Mouse (Mus musculus) limb, embryonic 11.5 days (tissue): ENCODE results near the gene Gpatch8. TPM values are rescaled to one million over a fixed set of nuclear protein-coding genes. Genes with fewer than 3 reads are reported as not detected.

ENCODE experiments used
- ATAC-seq: fragments of 200-750 bp; cut with Nextera tagmentation; 2 replicates; pipeline ENCODE4 v1.8.0; 2017; ENCODE audit warnings: low read depth; ENCODE audit not compliant: insufficient number of reproducible peaks, low FRiP score, low TSS enrichment
- DNase-seq: peaks from one replicate; pipeline ENCODE4 v3.0.0-alpha.2; 2015; ENCODE audit warnings: low spot score
- H3K27ac ChIP-seq: fragments of 300-500 bp; sonication (generic); replicated peaks from 2 replicates; pipeline ENCODE4 v1.5.1; 2014; ENCODE audit warnings: low read depth, mild to moderate bottlenecking, low read length
- H3K27me3 ChIP-seq: fragments of 300-500 bp; sonication (generic); 2 replicates; pipeline ENCODE4 v1.6.1; 2014; ENCODE audit warnings: mild to moderate bottlenecking, low read length, mixed read lengths; ENCODE audit not compliant: control insufficient read depth, insufficient read depth
- H3K36me3 ChIP-seq: fragments of 300-500 bp; sonication (generic); 2 replicates; pipeline ENCODE4 v1.6.1; 2014; ENCODE audit warnings: mild to moderate bottlenecking, low read length, moderate library complexity, mixed read lengths; ENCODE audit not compliant: control insufficient read depth, insufficient read depth
- H3K4me1 ChIP-seq: fragments of 300-500 bp; sonication (generic); 2 replicates; pipeline ENCODE4 v1.6.1; 2014; ENCODE audit warnings: low read length, mixed read lengths; ENCODE audit not compliant: control insufficient read depth, insufficient read depth
- H3K4me2 ChIP-seq: fragments of 300-500 bp; sonication (generic); 2 replicates; pipeline ENCODE4 v1.6.1; 2014; ENCODE audit warnings: low read depth, mild to moderate bottlenecking, moderate library complexity; ENCODE audit not compliant: severe bottlenecking
- H3K4me3 ChIP-seq: fragments of 300-500 bp; sonication (generic); 2 replicates; pipeline ENCODE4 v1.5.1; 2014; ENCODE audit warnings: low read depth, low read length
- H3K9ac ChIP-seq: fragments of 300-500 bp; sonication (generic); 2 replicates; pipeline ENCODE4 v1.6.1; 2014; ENCODE audit warnings: mild to moderate bottlenecking, low read length
- H3K9me3 ChIP-seq: fragments of 300-500 bp; sonication (generic); 2 replicates; pipeline ENCODE4 v1.6.1; 2016; ENCODE audit warnings: low read length; ENCODE audit not compliant: control insufficient read depth
- WGBS: fragments of 180-500 bp; shearing (Covaris S2); extraction: QIAGEN DNeasy Blood & Tissue Kit; methylation state at CpG from one replicate; pipeline ENCODE4 v1.1.7; 2014; 5-methylcytosine and 5-hydroxymethylcytosine counted together
- polyA plus RNA-seq: library from polyadenylated mRNA; unstranded; fragments of >200 nt; fragmentation: Nextera tagmentation; extraction: Ambion mirVana; gene quantifications from 2 replicates; pipeline ENCODE4 v1.2.1, GENCODE M21; 2014

The Gpatch8 gene
- polyA plus RNA-seq, 1 experiment from 2014 or later, result 52.9 TPM

DNA sequence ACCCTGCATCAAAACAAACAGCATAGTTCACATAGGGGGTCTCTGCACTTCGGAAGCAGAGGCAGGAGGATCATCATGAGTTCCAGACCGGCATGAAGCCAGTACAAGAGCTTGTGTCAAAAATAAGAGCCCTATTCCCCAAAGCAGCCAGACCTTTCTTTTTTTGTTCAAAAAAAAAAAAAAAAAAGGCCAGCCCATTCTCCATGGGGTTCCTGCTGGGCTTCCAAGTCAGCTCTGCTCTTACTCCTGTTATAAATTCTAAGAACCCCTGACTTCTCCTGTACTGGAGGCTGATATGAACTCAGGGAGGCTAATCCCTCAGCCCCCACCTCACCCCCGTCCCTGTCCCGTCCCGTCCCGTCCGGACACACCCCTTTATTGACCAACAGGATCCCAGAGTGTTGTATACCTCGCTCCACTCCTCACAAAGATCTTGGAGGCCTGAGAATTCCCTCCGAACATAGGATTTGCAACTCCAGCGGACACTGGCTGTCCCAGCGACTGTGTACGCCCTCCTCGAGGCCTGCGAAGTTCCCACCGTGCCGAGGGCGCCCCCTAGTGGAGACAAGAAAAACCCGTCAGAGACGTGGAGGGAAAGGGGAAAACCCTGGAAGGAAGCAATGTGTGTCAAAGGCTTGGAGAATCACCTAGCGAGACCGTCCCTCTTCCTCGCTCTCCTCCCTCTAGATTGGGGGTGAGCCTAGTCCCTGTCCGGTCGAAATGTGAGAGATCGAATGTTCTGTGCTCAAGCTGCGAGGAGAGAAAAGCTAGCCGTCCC lies 22.3 kb upstream of the Gpatch8 start:
- H3K4me1 ChIP-seq, result peaks cover 24% of the 10 kb centered on the region
- ATAC-seq (peak; percentile 26), DNase-seq (peak; percentile 93)
- H3K36me3 ChIP-seq, result no peaks in the 10 kb centered on the region
- no peaks in the 10 kb centered on the region for H3K9me3 ChIP-seq
- 10% methylated on average over 27 of the region's 27 CpGs for WGBS
- H3K27ac ChIP-seq, result no peak overlapping the region; the same call in 1 of the 2 replicates
- peak overlapping the region; percentile 64 for H3K9ac ChIP-seq
- peak overlapping the region; percentile 42; the same call in 1 of the 2 replicates for H3K4me2 ChIP-seq
- H3K27me3 ChIP-seq, result no peaks in the 10 kb centered on the region
- peak overlapping the region; percentile 19; the same call in 1 of the 2 replicates for H3K4me3 ChIP-seq

DNA sequence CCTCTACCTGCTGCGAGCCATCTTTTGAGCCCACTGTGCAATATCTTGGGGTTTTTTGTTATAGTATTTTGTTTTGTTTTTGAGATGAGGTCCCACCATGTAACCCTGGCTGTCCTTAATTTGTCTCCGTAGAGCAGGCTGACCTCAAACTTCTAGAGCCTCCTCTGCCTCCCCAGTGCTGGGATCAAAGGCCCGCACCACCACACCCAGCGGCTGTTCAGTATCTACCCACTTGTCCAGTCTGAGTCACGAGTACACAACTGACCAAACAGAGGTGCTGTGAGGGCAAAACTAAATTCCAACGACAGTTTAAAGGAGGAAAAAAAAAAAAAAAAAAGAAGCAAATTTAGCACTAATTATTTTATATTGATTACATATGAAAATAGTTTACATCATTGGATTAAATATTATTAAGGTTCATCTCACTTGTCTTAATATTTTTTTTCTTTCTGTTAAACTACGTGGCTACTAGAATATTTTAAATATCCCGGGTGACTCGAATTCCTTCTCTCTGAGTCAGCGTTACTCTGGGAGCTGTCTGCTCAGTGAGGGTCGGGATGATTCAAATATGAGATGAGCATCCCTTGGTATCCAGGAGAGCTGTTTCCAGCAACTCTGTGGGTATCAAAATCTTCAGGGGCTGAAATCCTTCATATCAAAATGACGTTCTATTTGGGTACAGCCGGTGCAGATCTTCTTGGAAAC lies 20.0 kb upstream of the Gpatch8 start:
- no peak for ATAC-seq
- 70% methylated on average over 13 of the region's 13 CpGs for WGBS

DNA sequence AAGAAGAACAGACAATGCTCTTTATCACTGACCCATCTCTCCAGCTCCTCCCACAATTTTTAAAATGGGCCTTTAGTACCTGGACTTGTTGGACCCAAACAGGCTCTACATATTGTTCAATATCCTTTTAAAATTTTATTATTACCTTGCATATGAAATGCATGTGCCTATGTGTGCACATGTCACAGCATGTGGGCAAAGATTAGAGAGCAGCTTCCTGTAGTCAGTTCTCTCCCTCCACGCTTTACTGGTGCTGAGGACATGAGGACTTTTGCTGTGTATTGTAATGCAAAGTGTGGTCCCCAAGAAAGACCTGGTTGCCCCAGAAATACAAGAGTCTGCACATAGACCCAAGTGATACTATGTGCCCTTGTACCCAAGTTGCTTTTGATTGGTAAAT lies 18.8 kb upstream of the Gpatch8 start:
- ATAC-seq (no peak), DNase-seq (no peak)
- Histone ChIP-seq H3K9me3 (no peaks in the 10 kb centered on the region), H3K27ac (no peak overlapping the region), H3K4me3 (no peak overlapping the region), H3K27me3 (no peaks in the 10 kb centered on the region), H3K4me2 (no peak overlapping the region), H3K36me3 (no peaks in the 10 kb centered on the region), H3K9ac (no peak overlapping the region), H3K4me1 (peaks cover 7% of the 10 kb centered on the region)
- 79% methylated on average over 1 of the region's 1 CpGs for WGBS

More for the DNA sequence above, 20.0 kb upstream of the Gpatch8 start:
- H3K36me3 ChIP-seq, result no peaks in the 10 kb centered on the region
- H3K9me3 ChIP-seq, result no peaks in the 10 kb centered on the region
- no peak overlapping the region for H3K9ac ChIP-seq
- H3K27ac ChIP-seq, result no peak overlapping the region
- no peaks in the 10 kb centered on the region for H3K27me3 ChIP-seq
- no peak for DNase-seq
- H3K4me1 ChIP-seq, result peaks cover 8% of the 10 kb centered on the region
- no peak overlapping the region for H3K4me2 ChIP-seq
- H3K4me3 ChIP-seq, result no peak overlapping the region

DNA sequence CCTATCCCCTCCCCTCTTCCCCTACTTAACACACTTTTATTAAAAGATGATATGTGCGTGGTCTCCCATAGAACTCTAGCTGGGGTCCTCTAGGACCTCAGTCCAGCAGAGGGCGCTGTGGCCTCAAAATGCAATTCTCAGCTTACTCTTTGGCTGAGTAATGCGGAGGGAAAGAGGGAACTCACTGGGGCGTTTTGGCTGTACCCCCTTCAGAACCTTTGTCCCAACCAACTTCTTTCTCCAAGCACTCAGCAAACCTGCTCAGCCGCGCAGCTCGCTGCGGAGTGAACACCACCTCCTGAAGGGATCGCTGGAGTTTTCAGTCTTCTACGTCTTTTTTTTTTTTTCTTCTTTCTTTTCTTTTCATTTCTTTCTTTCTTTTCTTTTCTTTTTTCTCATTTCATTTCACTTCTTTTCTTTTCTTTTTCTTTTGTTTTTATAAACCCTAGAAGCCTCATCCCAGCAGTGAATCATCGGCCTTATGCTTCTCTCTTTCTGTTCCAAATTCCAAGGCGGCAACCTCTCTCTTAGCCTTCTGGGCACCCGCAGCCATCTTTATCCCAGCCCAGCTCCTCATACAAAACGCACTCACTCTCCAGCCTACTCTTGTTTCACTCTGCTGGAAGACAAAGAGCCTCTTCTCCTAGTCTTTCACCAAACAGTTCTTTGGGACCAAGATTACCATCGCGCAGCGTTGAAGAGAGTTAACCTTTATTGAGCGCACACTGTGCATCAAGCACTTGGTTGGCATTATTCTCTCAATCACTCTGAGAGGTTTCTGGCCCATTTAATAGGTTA lies 16.9 kb upstream of the Gpatch8 start:
- H3K4me1 ChIP-seq, result no peaks in the 10 kb centered on the region
- peak overlapping the region; percentile 39; the same call in 1 of the 2 replicates for H3K4me2 ChIP-seq
- WGBS, result 15% methylated on average over 18 of the region's 18 CpGs
- no peak overlapping the region for H3K4me3 ChIP-seq
- peak; percentile 51; the same call in 1 of the 2 replicates for ATAC-seq
- H3K27ac ChIP-seq, result 0 out of 2 replicates have a peak overlapping the region, but pooled peaks have one; percentile 8
- H3K36me3 ChIP-seq, result no peaks in the 10 kb centered on the region
- no peaks in the 10 kb centered on the region for H3K27me3 ChIP-seq
- H3K9me3 ChIP-seq, result no peaks in the 10 kb centered on the region
- peak; percentile 99 for DNase-seq
- peak overlapping the region; percentile 60; the same call in 1 of the 2 replicates for H3K9ac ChIP-seq

DNA sequence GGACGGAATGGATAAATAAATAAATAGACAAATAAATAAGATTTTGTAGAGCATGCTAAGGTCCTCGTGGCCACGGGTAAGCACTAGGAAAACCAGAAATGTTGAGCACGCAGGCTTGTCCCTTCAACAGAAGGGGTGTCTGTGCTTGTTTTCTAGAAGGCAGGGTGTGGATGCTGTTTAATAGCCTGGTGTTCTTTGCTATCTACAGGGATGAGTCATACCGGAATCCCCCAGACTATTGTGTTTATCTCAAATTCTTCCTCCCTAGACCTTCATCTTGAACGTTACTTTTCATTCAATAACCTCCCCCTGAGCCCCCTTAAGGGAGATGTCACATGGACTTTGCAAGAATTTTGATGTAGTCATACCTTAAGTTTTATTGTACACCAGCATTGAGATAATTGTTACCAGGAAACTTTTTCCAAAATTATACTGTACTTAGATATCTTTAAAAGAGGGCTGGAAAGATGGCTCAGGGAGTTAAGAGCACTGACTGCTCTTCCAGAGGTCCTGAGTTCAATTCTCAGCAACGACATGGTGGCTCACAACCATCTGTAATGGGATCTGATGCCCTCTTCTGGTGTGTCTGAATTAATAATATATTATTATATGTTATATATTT lies 12.7 kb upstream of the Gpatch8 start:
- Histone ChIP-seq H3K36me3 (no peaks in the 10 kb centered on the region), H3K4me3 (no peak overlapping the region), H3K9ac (no peak overlapping the region), H3K9me3 (no peaks in the 10 kb centered on the region), H3K4me1 (no peaks in the 10 kb centered on the region), H3K27me3 (no peaks in the 10 kb centered on the region), H3K4me2 (no peak overlapping the region), H3K27ac (no peak overlapping the region)
- WGBS, result 84% methylated on average over 7 of the region's 7 CpGs
- ATAC-seq, result no peak
- DNase-seq, result no peak

DNA sequence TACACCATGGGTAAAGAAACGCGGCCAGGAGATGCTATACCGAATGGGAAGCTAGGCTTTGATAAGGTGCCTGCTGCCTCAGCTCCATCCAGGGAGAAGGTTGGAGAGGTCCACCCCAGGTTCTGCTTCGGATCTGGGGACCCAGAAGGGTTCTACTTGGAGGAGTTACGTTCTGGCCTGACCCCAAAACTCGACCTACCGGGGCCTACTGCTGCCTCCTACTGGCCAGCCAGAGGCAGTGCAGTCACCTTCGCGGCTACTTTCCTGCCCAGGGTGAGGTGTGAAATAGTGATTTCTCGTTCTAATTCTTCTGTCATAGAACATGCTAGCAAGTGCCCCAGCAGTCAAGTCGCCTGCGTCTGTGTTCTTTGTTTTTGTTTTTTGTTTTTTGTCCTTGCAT lies 12.0 kb upstream of the Gpatch8 start:
- Histone ChIP-seq H3K4me3 (no peak overlapping the region), H3K4me1 (no peaks in the 10 kb centered on the region), H3K27me3 (no peaks in the 10 kb centered on the region), H3K27ac (no peak overlapping the region), H3K9me3 (no peaks in the 10 kb centered on the region), H3K4me2 (no peak overlapping the region), H3K9ac (no peak overlapping the region), H3K36me3 (no peaks in the 10 kb centered on the region)
- DNase-seq, result no peak
- ATAC-seq, result no peak
- WGBS, result 77% methylated on average over 12 of the region's 12 CpGs

DNA sequence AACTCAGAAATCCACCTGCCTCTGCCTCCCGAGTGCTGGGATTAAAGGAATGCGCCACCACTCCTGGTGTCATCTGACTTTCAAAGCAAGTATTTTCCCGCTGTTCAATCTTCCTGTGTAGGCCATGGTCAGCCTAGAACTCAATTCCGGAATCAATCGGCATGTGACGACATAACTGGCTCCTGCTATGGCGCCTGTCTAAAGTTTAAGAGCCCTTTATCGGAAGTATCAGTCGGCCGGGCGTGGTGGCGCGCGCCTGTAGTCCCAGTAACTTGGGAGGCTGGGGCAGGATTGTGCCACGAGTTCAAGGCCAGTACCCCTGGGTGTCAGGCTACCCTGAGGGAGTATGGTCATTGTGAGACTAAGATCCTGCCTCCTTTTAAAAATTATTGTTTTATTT lies 11.5 kb upstream of the Gpatch8 start:
- WGBS, result 97% methylated on average over 15 of the region's 15 CpGs
- DNase-seq (no peak), ATAC-seq (no peak)
- Histone ChIP-seq H3K4me1 (no peaks in the 10 kb centered on the region), H3K4me3 (no peak overlapping the region), H3K27ac (no peak overlapping the region), H3K9me3 (no peaks in the 10 kb centered on the region), H3K4me2 (no peak overlapping the region), H3K27me3 (no peaks in the 10 kb centered on the region), H3K9ac (no peak overlapping the region), H3K36me3 (no peaks in the 10 kb centered on the region)

DNA sequence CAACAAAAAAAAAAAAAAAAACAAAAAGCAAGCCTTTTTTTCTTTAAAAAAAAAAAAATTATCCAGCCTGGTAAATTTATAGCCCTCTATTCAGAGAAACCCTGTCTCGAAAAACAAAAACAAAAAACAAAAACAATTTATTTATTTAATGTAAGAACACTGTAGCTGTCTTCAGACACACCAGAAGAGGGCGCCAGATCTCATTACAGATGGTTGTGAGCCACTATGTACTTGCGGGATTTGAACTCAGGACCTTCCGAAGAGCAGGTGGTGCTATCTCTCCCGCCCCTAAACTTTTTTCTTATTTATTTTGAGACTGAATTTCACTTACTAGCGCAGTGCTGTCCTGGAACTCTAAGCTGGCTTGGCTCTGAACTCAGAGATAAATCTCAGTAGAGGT lies 11.0 kb upstream of the Gpatch8 start:
- Histone ChIP-seq H3K9me3 (no peaks in the 10 kb centered on the region), H3K27ac (no peak overlapping the region), H3K36me3 (no peaks in the 10 kb centered on the region), H3K4me1 (no peaks in the 10 kb centered on the region), H3K4me3 (no peak overlapping the region), H3K27me3 (no peaks in the 10 kb centered on the region), H3K9ac (no peak overlapping the region), H3K4me2 (no peak overlapping the region)
- WGBS, result 84% methylated on average over 6 of the region's 6 CpGs
- no peak for ATAC-seq
- DNase-seq, result no peak
